Mouse (Mus musculus): ENCODE results near the gene Ppp1r2.

DNA sequence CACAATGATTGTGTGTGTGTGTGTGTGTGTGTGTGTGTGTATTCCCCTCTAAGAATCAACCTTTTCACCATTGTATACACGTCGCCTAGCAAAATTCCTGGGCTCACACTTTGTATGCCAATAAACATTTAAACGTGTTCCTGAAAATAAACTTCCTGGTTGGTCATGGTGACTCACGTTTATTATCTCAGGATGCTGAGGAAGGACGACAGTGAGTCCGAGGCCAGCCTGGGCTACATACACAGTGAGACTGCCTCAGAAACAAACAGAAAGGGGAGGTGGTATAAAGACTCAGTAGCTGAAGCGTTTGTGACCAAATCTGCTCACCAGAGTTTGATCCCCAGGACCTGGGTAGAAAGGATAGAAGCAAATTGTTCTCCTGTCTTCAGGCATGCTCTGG lies 27.6 kb downstream of the Ppp1r2 start:
- TF ChIP-seq CTCF (conservative IDR thresholded peaks at IDR 0.05; ENCODE audit: low read length) = no peak
- no peak for TF ChIP-seq POU5F1 (IDR thresholded peaks at IDR 0.05; ENCODE audit: borderline replicate concordance, low read length)
- TF ChIP-seq NANOG (IDR thresholded peaks at IDR 0.05; ENCODE audit: borderline replicate concordance, low read length) = no peak

All from E14TG2a.4 (cell line).